Comparison of ENCODE assay signal across 24 mouse cellular contexts in genomic region chr1:189653746-189654145, GRCm38 (mm10).
"Had no signal": no experiment of that assay in that cellular context is flagged by ENCODE, and none has a peak within 500 bp of the region (broad histone marks: within the 10 kb centered on the region; RNA-seq: fewer than 3 reads in every experiment).

No protein-coding gene starts in this region.

- H3K4me1 ChIP-seq: heart, embryonic 10.5 days; hindbrain, embryonic 10.5 days; hindbrain, embryonic 12.5 days; intestine, embryonic 15.5 days; limb, embryonic 10.5 days; limb, embryonic 12.5 days; liver, embryonic 13.5 days; liver, embryonic 15.5 days had no signal

- DNase-seq: gastrocnemius, adult 2 months; gastrocnemius, postnatal 10 days; gastrocnemius, postnatal 25 days; heart, postnatal 10 days; heart, postnatal 4 days; kidney, adult 18-20 months; kidney, adult 8-10 months; kidney, postnatal 10 days; kidney, postnatal 25 days; kidney, postnatal 4 days; liver; liver, embryonic 13.5 days had no signal

- H3K4me2 ChIP-seq: heart, embryonic 12.5 days; hindbrain, embryonic 12.5 days; hindbrain, embryonic 14.5 days; intestine, embryonic 15.5 days; limb, embryonic 12.5 days; liver, embryonic 11.5 days; liver, embryonic 13.5 days; liver, embryonic 15.5 days had no signal

- H3K27ac ChIP-seq: gastrocnemius, adult 2 months; heart, embryonic 10.5 days; hindbrain, embryonic 10.5 days; hindbrain, embryonic 12.5 days; hindbrain, embryonic 14.5 days; intestine, embryonic 15.5 days; layer of hippocampus, adult 2 months; left cerebral cortex, adult 2 months; limb, embryonic 10.5 days; limb, embryonic 12.5 days; liver, embryonic 13.5 days; liver, embryonic 15.5 days had no signal

- H3K4me3 ChIP-seq: gastrocnemius, adult 2 months; heart, embryonic 10.5 days; heart, embryonic 12.5 days; hindbrain, embryonic 10.5 days; hindbrain, embryonic 12.5 days; intestine, embryonic 15.5 days; layer of hippocampus, adult 2 months; left cerebral cortex, adult 2 months; limb, embryonic 10.5 days; limb, embryonic 12.5 days; liver, embryonic 13.5 days; liver, embryonic 15.5 days had no signal

- H3K9ac ChIP-seq: heart, embryonic 12.5 days; hindbrain, embryonic 12.5 days; hindbrain, embryonic 14.5 days; intestine, embryonic 15.5 days; limb, embryonic 12.5 days; liver, embryonic 13.5 days; liver, embryonic 15.5 days had no signal

- H3K27me3 ChIP-seq: heart, embryonic 12.5 days; hindbrain, embryonic 12.5 days; intestine, embryonic 15.5 days; limb, embryonic 12.5 days; liver, embryonic 13.5 days; liver, embryonic 15.5 days had no signal
